Mouse (Mus musculus): ENCODE measurements around the gene Olfr1019.

The Olfr1019 gene

DNA sequence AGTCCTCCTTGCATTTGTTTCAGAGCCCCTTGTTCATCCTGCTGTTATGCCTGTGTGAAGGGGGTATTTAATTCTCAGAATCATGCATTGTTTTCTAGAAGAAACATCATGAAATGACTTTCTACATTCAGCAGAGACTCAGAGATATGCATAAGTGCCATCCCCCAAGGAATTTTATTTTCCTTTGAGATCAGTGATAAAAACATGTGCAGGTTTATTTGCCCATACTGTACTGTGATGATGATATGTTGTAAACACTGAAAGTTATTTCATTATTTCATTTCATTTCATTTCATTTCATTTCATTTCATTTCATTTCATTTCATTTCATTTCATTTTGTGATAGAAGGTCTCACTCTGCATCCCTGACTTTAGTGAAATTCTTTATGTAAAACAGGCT is at the start of gene Olfr1019:
Gene Olfr1019 (minus strand): TSS at position 101 of the 400 bp plus-strand sequence.
- DNase-seq (ENCODE audit: low read depth, low spot score) = no peak

GRCm38 (mm10) chr2:85885340-85885739 is 40.1 kb upstream of the Olfr1019 start, which contains the start of gene Olfr1023:
TSS of gene Olfr1023 (plus strand) at chr2:85885640.
- no peak for DNase-seq (ENCODE audit: low read depth, low spot score)

DNA sequence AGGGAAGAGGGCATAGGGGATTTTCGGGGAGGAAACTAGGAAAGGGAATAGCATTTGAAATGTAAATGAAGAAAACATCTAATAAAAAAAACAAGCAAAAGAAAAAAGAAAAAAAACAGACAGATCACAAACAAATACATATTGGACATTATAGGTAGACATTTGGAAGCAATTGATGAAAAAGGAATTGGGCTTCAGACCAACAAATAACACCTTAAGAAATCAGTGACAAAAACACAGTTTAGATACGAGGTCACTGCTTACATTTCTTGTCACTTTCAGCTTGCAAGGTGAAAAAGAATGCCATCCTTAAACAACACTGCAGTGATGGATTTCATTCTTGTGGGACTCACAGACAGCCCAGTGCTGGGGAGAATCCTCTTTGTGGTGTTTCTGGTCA is 23.0 kb upstream of the Olfr1019 start, which contains the start of gene Olfr1022:
Gene Olfr1022 (plus strand): TSS at position 301 of the 400 bp plus-strand sequence.
- DNase-seq (ENCODE audit: low read depth, low spot score) = no peak

DNA sequence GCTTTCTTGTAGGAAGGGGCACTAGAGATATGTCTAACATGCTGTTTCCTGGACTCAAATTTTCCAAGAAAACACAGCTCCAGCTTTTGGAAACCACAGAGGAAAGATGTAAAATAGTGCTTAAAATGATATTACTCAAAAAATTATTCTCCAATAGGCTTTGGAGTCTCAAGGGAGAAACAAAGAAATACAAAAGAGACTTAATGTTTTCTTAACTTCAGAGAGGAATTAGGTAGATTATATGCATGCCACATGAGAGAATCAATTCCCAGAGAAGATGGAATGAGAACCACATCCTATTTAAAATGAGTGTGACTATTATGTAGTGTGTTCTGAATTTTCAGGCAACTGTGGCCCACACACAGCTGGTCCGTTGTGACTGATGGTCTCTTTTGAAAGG is 1.4 kb upstream of the Olfr1019 start, which contains the start of gene Olfr1020:
Gene Olfr1020 (plus strand): TSS at position 301 of the 400 bp plus-strand sequence.
- no peak for DNase-seq (ENCODE audit: low read depth, low spot score)

- DNase-seq (ENCODE audit: low read depth, low spot score) = no peak
Observed at GRCm38 (mm10) chr2:85818179-85818578, 27.1 kb downstream of the Olfr1019 start, which contains the start of gene Olfr1018. TSS of gene Olfr1018 (plus strand) at chr2:85818479.

DNA sequence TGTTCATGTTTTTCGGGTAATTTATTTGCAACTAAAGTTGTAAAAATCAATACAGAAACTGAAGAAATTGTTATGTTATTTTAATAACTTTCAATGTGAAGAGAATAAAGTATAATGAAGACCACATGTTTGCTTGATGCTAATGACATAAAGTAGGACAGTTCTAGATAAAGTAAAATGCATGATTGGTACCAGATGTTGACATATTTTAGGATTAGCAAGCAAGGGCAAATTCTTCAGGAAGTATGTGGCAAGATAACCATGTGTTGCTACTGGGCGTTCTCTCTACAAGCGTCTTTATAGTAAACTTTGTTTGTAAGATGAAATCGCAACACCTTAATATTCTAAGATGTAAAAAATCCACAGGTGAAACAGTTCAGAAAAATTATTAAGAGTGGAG is 40.8 kb downstream of the Olfr1019 start:
- no peak for DNase-seq (ENCODE audit: low read depth, low spot score)

DNA sequence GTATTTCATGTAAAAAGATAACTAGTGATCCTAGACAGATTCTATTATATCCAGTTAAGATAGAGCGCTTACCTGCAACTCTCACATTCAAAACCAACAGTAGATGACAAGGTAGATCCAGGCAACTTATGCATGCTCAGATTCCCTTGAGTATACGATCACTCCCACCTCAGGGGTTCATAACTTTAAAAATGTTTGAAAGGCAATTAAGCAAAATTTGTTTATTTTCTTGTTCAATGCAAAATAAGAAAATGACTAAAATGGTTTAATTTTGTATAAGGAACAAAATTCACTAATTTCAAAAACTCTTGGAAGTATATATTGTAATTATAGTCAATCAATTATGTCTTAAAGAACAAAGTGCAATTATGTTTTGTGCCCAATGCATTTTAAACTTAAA is 42.8 kb downstream of the Olfr1019 start, which contains the start of gene Olfr1016:
Gene Olfr1016 (minus strand): TSS at position 101 of the 400 bp plus-strand sequence.
- DNase-seq (ENCODE audit: low read depth, low spot score) = no peak

- DNase-seq (ENCODE audit: low read depth, low spot score) = no peak
Observed at GRCm38 (mm10) chr2:85792331-85792730, 53.0 kb downstream of the Olfr1019 start.
